Mouse (Mus musculus): ENCODE data around the gene Zfp385b.

Gene Zfp385b

GRCm38 (mm10) chr2:77819539-77819938 lies at the start of gene Zfp385b:
Gene Zfp385b (minus strand): TSS chr2:77819639.
- no peak for DNase-seq (ENCODE audit: inconsistent age in 2 of 2, low spot score in 1 of 2)

- no peak for DNase-seq (ENCODE audit: inconsistent age in 2 of 2, low spot score in 1 of 2)
These were observed 44.5 kb upstream of the Zfp385b start for GRCm38 (mm10) chr2:77863934-77864333.

- no peak for DNase-seq (ENCODE audit: inconsistent age in 2 of 2, low spot score in 1 of 2)
These were observed 44.1 kb upstream of the Zfp385b start for GRCm38 (mm10) chr2:77863522-77863921.

- DNase-seq (ENCODE audit: inconsistent age in 2 of 2, low spot score in 1 of 2): no peak
These were observed 22.0 kb upstream of the Zfp385b start for GRCm38 (mm10) chr2:77841464-77841863.

- DNase-seq (ENCODE audit: inconsistent age in 2 of 2, low spot score in 1 of 2): no peak
These were observed 20.1 kb upstream of the Zfp385b start for GRCm38 (mm10) chr2:77839587-77839986.

GRCm38 (mm10) chr2:77838688-77839087 lies 19.2 kb upstream of the Zfp385b start:
- no peak for DNase-seq (ENCODE audit: inconsistent age in 2 of 2, low spot score in 1 of 2)

GRCm38 (mm10) chr2:77835781-77836180 lies 16.3 kb upstream of the Zfp385b start:
- no peak for DNase-seq (ENCODE audit: inconsistent age in 2 of 2, low spot score in 1 of 2)

GRCm38 (mm10) chr2:77826133-77826828 lies 6.8 kb upstream of the Zfp385b start:
- no peak for DNase-seq (ENCODE audit: inconsistent age in 2 of 2, low spot score in 1 of 2)

GRCm38 (mm10) chr2:77823026-77823425 lies 3.6 kb upstream of the Zfp385b start:
- DNase-seq (ENCODE audit: inconsistent age in 2 of 2, low spot score in 1 of 2): peak in 1 of 2 experiments; percentile 50

GRCm38 (mm10) chr2:77817357-77817894 lies 2.0 kb downstream of the Zfp385b start:
- DNase-seq (ENCODE audit: inconsistent age in 2 of 2, low spot score in 1 of 2): no peak

- DNase-seq (ENCODE audit: inconsistent age in 2 of 2, low spot score in 1 of 2): peak in 1 of 2 experiments; percentile 40
These were observed 2.8 kb downstream of the Zfp385b start for GRCm38 (mm10) chr2:77816413-77817314.

GRCm38 (mm10) chr2:77815775-77816412 lies 3.5 kb downstream of the Zfp385b start:
- DNase-seq (ENCODE audit: inconsistent age in 2 of 2, low spot score in 1 of 2): no peak

- DNase-seq (ENCODE audit: inconsistent age in 2 of 2, low spot score in 1 of 2): no peak
These were observed 4.5 kb downstream of the Zfp385b start for GRCm38 (mm10) chr2:77814896-77815295.

GRCm38 (mm10) chr2:77813029-77813428 lies 6.4 kb downstream of the Zfp385b start:
- no peak for DNase-seq (ENCODE audit: inconsistent age in 2 of 2, low spot score in 1 of 2)

- no peak for DNase-seq (ENCODE audit: inconsistent age in 2 of 2, low spot score in 1 of 2)
These were observed 8.7 kb downstream of the Zfp385b start for GRCm38 (mm10) chr2:77810748-77811147.

- no peak for DNase-seq (ENCODE audit: inconsistent age in 2 of 2, low spot score in 1 of 2)
These were observed 14.7 kb downstream of the Zfp385b start for GRCm38 (mm10) chr2:77804781-77805180.

- DNase-seq (ENCODE audit: inconsistent age in 2 of 2, low spot score in 1 of 2): no peak
These were observed 17.1 kb downstream of the Zfp385b start for GRCm38 (mm10) chr2:77802291-77802690.

GRCm38 (mm10) chr2:77801430-77801829 lies 18.0 kb downstream of the Zfp385b start:
- no peak for DNase-seq (ENCODE audit: inconsistent age in 2 of 2, low spot score in 1 of 2)

- no peak for DNase-seq (ENCODE audit: inconsistent age in 2 of 2, low spot score in 1 of 2)
These were observed 18.4 kb downstream of the Zfp385b start for GRCm38 (mm10) chr2:77801009-77801408.

- DNase-seq (ENCODE audit: inconsistent age in 2 of 2, low spot score in 1 of 2): no peak
These were observed 22.2 kb downstream of the Zfp385b start for GRCm38 (mm10) chr2:77797233-77797632.

- peak in 1 of 2 experiments; percentile 70 for DNase-seq (ENCODE audit: inconsistent age in 2 of 2, low spot score in 1 of 2)
These were observed 23.4 kb downstream of the Zfp385b start for GRCm38 (mm10) chr2:77795859-77796552.
